Mouse (Mus musculus): ENCODE results near the gene Chst11.

- TF ChIP-seq CTCF (IDR thresholded peaks at IDR 0.05): peak; percentile 39
- TF ChIP-seq EP300 (IDR thresholded peaks at IDR 0.05): no peak
Measured at GRCm38 (mm10) chr10:82985700-82986131, 418 bp downstream of the Chst11 start.

Data from lung, postnatal 0 days (tissue).